Mouse (Mus musculus) embryo, embryonic 11 days (tissue): ENCODE results near the gene Dgki.

Experiments used
- DNase-seq: peaks from one replicate; pipeline ENCODE4 v3.0.0-alpha.2; 2015

Dgki gene

DNA sequence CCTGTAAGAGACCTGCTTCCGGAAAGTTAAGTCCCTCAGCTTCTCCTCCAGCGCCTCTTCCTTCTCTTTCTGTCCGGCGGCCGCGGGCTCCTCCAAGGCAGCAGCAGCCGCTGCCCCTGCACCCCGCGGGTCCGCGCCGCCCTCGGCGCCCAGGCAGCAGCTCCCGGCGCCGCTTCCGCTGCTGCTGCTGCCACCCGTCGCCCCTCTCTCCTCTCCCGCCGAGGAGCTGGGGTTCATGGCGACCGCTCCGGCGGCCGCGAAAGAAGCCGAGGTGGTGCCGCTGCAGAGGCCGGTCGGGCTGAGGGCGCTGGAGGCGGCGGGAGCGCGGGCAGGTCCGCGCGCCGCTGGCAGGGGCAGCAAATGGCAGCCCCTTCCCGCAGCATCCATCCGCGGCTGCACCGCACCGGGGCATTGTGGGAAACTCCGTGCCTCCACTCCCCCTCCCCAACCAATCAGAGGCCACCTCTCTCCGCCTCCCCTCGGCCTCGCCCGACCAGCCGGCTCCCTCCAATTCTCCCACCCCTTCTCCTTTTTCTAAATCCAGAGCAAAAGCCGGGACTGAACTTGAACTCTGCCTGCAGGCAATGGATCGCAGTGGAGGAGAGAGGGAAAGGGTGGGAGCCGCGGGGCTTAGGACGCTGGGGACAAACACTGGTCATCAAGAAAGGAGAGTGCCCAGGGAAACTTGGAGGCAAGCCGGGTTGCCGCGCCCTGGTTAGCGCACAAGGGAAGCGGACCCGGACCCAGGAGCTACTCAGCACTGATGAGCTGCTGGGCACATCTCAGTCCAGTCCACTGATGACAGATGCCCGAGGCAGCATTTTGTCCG lies at the start of gene Dgki:
Gene Dgki, minus strand, starts transcription at position 623 of the 829 bp plus-strand sequence.
- peak; percentile 85 for DNase-seq

DNA sequence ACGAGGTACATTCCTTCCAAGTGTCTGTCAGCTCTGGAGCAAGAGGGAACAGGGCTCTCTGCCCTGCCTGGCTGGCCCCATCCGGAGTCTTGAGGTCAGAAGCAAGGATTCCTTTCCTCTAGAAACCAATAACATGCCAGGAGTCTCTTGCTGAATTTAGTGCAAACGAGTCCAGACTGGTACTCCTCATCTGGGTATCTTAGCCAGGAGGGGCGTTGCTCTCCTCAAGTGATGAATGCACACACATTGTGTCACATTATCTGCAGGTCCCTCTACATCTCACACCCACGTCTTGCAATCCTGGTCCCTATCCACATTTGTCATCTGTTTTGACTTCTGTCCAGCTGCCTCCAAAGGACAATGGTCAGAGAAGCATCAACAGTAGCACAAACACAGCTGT lies 47.6 kb upstream of the Dgki start:
- no peak for DNase-seq

DNA sequence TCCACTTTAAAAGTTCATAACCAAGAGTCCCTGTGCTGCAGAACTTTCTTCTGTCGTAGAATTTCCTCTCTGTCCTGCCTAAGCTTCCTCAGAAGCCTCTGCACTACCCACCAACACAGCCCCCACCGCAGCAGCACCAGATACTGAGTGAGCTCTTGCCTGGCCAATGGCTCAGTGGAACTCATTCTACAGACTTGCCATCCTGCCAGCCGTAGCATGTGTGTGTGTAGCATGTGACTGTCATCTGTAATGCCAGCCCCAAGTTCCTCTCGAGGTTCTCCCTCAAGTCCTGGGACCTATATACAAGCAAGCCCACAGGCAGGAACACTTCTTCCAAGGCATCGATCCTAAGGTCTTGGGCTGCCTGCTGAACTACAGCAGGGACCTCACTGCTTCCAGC lies 38.1 kb upstream of the Dgki start:
- DNase-seq: no peak

DNA sequence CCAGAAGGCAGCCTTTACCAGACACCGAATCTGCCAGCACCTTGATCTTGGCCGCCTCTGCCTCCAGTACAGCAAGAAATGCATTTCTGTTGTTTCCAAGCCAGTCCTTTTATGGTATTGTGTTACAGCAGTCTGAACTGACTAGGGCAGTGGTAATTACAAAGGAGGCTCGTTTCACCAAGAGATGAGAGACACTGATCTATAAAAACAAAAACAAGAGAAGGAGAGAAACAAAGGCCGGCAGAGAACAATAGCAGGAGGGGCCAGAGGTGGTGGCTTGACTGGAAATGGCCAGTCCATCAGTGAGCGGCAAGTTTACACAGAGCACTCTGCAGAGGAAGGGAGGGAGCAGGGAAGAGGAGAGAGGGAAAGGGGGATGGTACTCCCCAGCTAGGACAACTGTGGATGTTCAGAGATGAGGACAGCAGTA lies 36.9 kb upstream of the Dgki start:
- no peak for DNase-seq

DNA sequence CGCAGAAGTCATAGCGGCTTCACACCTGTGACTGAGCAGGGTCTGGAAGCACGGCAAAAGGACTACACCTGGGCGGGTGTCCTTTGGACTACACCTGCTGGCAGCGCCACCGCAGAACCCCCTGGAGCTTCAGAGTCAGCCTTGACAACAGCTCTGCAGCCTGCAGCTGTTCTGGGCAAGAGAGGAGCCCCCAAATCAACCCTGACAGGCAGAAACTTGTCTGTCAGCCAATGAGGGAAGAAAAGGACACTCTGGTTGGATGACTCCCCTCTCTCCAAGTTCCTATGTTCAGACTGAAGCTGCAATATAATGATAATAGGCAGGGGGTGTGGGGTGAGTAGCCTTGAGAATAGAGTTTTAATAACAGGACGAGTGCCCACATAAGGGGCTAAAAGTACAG lies 36.4 kb upstream of the Dgki start:
- no peak for DNase-seq

DNA sequence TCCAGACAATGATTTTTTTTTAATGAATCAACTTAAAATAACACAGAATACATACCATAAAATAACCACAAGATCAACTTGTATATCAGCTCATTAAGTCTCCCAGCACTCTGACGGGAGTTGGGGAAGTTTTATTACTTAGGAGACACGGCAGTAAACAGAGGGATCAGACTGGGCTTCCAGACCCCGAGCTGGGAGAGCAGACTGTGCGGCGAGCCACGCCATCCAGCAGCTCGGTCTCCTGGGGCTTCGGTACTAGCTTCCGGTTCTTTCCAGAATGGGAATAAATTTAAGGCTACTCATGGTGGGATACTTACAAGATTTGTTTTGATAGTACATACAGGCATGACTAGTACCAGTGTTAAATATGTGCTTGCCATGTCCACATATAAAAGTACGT lies 32.9 kb upstream of the Dgki start:
- DNase-seq: no peak

DNA sequence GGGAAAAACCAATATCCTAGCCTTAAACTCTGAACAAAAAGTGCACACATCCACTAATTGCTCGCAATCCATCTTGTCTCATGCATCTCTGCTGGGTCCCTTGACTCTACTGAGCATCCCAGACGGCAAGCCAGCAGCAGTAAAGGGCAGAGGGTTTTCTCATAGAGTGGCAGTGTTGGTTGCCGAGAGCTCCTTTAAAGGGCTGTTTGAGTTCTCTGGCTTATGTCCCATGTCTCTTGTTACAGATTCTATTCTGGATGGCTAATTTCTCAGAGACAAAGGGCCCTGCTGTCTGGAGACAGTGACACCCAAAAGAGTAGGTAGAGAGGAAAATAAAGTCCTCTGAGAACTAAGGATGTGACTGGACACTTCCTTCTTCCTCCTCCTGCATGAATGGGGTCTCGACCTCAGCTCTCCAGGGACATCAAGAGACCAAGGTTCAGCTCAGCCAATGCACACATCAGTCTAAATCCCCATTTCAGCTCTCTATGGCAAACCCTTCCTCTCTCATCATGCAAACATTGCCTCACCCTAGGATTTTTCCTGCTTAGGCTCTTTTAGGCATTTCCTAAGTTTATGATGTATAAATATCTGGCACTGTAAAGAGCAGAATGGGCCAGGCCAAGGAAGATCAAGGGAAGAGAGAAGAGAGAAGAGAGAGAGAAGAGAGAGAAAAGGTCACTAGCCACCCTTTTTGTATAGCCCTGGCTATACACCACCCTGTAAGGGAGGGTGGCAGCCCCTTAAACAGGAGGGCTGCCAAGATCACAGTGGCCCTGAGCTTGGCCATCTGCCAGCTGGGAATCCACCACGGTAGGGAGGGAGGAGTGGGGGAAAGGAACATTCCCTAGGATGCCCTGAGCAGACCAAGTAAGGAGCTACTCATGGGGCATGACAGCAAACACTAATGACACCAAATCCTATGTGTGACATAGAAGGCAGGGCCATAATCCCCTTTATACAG lies 30.2 kb upstream of the Dgki start:
- peak; percentile 14 for DNase-seq

DNA sequence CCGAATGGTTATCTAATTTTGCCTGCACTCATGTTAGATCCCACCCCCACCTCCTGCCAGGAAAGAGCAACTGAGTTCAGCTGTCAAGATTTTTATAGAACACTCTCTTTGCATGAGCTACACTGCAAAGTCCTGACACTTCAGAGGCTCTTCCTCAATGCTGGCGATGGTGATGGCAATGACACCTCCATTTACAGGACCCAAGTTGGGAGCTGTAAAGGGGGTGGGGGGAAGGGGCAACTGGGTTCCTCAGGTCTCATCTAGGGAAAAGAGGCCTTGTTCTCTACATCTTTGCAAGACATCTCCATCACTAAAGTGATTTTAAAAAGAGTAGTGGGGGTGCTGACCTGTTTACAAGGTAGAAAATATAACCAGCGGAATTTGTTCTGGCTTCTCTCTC lies 29.4 kb upstream of the Dgki start:
- no peak for DNase-seq

DNA sequence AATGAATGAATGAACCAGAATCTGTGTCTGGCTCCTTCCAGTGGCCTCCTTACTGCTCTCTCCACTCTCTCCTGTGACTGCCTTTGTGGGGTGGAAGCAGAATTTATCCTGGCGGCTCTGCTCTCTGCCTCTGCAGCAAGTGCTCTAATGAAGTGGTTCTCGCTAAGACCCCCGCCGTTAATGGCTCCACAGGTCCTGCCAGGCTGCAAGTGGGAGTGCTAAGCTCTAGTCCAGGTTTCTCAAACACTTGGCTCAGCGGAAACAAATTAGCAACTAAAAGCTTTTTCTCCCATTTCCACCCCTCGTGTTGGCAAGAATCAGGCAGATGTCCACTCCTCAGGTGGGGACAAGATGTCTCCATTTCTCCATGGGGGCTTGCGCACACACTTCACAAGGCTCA lies 28.7 kb upstream of the Dgki start:
- peak; percentile 20 for DNase-seq

DNA sequence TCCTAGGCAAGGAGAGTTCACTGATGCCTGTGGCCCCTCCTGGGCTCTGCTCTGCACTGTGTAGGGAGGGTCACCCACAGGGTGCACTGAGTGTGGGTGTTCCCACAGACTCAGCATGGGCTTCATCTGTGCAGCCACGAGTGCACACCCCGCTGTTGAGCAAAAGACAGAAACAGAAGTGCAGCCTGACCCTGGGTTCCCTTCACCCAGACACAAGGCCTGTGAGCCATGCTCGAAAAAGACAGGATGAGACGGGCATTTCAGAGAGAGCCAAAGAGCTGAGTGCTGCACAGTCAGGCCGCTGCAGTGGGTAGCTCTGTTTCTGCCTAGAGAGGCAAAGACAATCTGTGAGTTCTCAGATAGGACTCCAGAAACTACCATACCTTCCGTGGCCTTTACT lies 27.5 kb upstream of the Dgki start:
- DNase-seq: no peak

DNA sequence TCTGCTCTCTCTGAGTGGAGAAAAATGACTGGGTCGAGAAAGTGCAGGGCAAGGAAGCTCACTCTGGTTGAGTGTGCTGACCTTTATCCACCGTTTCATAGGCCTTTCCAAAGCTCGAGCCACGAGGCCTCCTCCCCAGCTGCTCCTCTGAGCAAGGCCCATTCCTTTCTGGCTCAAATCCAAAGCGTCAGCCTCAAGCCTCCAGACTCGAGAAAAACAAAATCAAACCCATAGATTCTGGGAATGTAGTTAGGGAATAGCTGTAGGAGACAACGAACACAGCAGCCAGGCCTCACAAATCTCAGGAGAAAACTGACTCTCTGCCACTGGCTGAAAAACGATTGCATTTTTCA lies 26.6 kb upstream of the Dgki start:
- no peak for DNase-seq

DNA sequence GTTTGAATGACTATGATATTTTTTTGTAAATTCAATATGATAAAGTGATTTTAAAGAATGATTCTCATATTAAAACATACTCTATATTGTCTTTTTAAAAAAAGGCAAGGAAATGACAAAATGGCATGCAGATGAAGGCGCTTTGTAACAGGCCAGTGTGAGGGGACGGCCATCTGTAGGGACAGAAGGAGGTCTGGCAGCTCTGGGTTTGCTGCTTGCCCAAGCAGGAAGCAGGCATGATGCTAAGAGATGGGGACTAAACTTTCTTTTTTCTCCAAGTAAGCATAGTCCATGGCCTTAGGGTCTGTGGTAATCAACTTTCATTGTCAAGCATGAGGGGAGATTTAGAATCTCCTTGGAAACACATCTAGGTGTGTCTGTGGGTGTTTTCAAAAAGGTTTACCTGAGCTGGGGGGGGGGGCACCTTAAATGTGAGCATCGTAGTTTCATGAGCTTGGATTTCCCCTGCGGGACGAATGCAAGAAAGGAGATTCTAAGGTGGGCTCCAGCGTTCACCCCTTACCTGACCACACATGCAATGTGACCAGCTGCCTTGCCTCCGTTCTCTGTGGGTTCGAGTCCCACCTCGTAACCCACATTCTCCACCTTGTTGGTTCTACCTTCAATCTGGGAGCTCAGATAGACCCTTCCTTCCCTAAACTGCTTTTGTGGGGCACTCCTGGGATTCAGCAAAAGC lies 26.1 kb upstream of the Dgki start:
- no peak for DNase-seq

DNA sequence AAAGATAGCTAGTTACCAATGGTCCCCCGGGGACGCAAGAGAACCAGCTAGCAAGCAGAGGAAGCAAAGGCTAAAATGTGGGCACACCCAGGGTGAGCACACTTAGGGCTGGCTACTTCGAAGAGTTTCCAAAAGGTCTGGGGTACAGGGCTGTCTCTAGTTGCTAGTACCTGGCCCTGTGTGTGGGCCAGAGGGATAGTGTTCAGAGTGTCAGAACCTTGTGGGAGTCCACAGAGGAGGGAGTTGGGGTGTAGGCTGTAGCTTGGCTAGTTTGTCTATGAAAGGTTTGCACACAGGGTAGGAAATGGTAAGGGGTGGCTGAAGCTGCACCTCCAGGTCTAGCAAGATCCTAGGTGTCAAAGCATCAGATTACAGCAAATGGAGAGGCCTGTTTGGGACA lies 25.1 kb upstream of the Dgki start:
- DNase-seq: no peak

DNA sequence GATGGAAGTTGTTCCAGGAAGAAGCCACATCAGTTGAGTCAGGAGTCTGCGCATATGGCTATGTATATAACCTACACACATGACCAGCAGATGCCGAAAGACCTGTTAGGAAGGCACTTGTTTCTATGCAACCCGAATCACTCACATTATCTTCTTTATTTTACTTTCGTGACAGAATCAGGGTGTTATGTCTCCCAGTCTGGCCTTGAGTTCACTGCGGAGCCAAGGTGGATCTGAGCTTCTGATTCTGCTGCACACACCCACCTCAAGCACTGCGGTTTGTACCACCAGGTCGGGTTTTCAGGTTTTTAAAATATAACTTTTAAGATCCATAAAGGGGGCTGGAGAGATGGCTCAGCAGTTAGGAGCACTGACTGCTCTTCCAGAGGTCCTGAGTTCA lies 22.7 kb upstream of the Dgki start:
- DNase-seq: no peak

DNA sequence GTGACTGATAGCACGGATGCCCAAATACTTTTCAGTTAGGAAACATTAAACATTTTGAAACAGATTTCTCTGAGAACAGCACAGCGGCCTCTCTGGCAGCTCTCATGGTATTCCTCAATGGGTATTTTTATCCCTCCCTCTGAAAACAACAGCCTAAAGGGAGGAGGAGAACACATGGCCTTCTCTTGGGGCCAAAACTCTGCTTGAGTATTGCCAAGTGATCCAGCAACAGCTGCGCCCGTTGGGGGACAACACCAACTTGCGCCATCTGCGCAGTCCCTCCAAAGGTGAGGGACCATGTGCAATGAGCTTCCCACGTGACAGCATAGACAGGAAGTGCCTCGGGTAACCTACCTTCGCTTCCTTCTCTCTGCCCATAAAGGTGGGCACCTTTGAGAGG lies 22.1 kb upstream of the Dgki start:
- no peak for DNase-seq

DNA sequence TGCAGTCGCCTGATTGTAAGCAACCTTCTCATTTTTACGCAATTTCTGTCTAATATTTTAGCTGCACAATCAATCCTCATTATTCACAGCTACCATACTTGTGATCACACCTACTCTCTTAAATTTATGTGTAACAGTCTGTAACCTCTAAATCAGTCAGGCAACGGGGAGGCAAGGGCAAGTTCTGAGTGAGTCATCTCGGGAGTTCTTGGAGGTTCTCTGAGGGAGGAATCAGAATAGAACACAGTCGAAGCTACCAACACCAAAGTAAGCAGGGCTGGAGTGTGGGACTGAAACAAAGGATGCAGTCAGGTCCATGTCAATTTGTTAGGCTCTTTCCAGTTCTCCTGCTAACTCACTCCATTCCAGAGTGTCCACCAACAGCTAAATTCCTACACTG lies 17.9 kb upstream of the Dgki start:
- no peak for DNase-seq

DNA sequence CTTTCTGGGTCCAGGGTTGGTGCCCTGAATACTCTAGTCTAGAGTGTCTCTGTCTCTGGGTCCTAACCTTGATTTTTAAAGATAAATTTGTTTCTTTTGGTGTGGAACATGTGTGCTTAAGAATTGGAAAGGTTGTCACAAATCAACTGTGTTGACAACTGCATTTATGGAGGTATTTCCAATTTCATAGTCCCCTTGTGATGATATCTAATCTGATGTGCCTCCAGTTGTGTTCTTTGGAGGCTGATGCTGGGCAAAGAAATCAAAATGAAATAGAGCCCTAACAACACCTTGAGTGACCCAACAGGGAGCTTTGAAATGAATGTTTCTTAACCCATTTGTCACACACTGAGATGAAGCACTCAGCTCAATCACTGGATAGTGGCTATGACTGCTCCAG lies 15.5 kb upstream of the Dgki start:
- no peak for DNase-seq

DNA sequence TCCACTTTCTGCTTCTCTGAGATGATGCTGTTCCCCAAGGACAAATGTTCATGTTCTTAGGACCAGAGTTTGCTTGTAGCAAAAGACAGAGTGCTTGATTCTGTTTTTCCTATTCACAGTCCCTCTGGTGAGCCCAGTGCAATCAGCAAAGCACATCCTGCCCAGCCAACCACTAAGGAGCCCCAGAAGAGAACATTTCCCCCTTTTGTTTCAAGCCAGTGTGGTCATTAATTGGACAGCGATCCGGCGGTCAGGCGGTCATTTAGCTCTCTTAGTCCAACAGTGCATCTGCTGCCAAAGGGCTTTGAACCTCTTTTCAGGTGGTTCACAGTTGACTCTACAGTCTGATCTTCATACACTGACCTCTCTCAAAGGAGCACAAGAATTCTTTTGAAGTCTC lies 10.6 kb upstream of the Dgki start:
- DNase-seq: no peak

DNA sequence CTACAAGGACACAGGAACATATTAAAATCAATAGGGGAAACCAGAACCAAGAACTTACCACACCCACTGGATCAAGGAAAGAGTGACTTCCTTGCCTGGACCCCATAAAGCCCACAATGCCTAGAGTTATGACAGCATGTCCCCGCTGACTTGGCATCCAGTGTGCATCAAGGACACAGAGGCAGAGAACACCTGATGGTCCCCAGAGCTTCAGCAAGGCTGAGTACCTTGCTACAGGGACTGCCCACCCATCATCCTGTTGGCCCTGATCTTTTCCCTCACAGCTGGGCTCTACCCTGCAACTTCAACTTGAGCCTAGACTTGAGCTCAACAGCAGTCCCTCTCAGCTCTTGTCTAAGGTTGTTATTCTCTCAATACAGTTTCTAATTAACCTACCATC lies 6.6 kb upstream of the Dgki start:
- no peak for DNase-seq

DNA sequence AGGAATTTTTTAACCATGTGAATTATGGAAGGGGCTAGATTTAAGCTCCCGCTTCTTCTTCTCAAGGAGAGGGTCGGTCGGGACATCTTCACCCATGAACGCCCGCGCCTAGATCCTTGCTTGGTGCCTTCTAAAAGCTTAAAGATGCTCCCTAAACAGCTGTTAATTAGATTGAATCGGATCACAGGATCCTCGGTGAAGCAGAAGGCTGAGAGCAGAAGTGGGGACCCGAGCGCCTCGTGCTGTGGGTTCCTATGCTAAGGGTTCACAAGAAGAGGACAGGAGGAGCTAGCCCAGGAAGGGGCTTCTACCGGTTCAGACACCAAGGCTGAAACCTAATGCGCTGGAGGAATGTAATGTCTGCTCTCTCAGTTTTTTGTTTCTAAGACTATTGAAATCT lies 508 bp upstream of the Dgki start:
- no peak for DNase-seq

DNA sequence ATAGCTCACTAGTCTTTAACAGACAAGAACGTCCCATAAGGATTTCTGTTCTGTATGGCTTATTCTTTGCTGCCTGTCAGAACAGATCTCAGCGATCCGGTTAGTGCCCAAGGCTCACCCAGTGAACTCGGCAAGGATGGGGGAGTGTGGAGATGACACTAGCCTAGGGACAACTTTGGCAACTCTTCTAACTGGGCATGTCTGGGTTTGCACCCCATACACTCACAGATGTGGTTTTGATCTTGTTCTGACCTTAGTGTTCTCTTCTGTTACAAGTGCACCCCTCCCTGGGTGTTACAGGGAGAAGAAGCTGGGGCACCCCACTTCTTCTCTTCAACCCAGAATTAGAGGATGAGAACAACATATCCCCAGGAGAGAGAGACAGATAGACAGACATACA lies 1.0 kb downstream of the Dgki start:
- DNase-seq: no peak

DNA sequence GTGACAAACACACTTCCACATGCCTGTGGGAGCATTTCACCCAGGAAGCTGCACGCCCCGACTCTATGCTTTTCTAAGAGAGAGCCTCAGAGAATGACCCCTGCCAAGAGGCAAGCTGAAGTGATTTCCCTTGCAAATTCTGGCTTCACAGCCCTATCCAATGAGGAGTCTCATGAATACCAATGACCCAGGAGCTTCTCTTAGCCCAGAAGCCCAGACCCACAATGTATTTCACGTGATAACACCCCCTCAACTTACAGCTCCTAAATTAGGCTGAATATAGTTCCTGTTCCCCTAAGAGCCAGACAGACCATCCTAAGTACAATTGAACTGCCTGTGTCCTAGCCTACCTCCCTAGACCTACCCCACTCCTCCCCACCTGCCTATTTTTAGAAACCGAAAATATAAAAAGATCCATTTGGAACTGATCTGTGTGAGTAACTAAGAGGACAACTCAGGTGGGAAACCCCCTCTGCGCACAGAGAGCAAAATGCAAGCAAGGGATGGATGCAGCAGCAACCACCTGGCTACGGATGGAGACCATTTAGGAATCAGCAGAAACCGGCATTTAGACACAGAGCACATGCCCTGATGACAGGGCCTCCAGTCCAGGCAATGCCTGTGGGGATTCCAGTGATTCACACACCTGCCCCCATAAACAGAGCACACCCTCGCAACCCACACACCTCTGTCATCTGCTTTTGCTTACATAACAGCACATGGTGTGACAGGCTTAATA lies 2.1 kb downstream of the Dgki start:
- no peak for DNase-seq

DNA sequence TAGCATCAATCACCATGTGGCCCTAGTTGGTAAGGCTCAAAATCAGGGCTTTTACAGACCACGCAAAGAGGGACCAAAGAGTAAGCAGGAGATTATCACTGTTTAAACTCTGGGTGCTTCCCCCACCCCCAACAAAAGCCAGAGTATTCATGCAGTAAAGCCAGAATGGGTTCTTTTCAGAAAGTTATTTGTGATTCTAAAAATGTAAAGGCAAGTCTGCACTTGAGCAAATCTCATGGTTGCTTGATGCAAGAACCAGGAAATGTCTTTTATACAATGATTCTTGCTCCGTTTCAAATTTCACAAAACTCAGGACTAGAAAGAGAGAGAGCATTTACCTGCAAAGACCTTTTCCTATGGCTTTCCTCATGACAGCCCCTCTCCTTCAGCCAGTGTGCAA lies 7.9 kb downstream of the Dgki start:
- no peak for DNase-seq
